Mouse (Mus musculus): ENCODE measurements around the gene Lmntd2. TPM values are rescaled to one million over a fixed set of nuclear protein-coding genes. Genes with fewer than 3 reads are reported as not detected.

The Lmntd2 gene
- total RNA-seq, 4 experiments from 2014 or later = 0.17 to 0.25 TPM; not detected in 2

- no peak for DNase-seq (ENCODE audit: low spot score in 2 of 2)
These were observed 2.2 kb upstream of the Lmntd2 start for GRCm38 (mm10) chr7:141215880-141216733.

- peak; percentile 52 to 82 for DNase-seq (ENCODE audit: low spot score in 2 of 2)
These were observed 1.4 kb upstream of the Lmntd2 start, which contains the start of gene Rassf7 for GRCm38 (mm10) chr7:141215101-141215879. Gene Rassf7 (plus strand): TSS chr7:141215860.

GRCm38 (mm10) chr7:141214310-141214709 lies 430 bp upstream of the Lmntd2 start:
- DNase-seq (ENCODE audit: low spot score in 2 of 2) = no peak

GRCm38 (mm10) chr7:141213133-141213532 lies 747 bp downstream of the Lmntd2 start:
- DNase-seq (ENCODE audit: low spot score in 2 of 2) = no peak

DNA sequence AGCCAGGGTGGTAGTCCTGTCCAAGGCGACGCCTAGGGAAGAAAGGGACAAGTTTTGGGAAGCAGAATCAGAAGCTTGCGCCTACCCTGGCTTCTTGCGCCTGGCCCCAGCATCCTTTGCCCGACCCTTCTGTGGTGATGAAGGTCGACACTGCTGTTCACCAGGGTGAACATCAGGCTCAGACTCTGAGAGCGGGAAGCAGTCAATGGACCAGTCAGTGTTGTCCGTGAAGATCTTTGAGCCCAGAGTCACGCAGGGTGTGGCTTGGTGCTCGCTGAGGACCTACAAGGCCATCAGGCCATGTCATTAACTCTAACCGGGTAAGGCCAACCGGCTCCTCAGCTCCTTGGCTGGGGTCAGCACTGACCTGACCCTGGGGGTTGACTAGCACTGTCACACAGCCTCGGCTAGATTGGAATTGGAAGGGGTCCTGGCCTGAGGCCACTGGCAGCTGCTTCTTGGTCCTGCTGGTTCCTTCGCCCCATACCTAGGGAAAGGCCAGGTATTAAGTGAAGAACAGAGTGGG lies 3.2 kb downstream of the Lmntd2 start:
- DNase-seq (ENCODE audit: low spot score in 2 of 2) = no peak

DNA sequence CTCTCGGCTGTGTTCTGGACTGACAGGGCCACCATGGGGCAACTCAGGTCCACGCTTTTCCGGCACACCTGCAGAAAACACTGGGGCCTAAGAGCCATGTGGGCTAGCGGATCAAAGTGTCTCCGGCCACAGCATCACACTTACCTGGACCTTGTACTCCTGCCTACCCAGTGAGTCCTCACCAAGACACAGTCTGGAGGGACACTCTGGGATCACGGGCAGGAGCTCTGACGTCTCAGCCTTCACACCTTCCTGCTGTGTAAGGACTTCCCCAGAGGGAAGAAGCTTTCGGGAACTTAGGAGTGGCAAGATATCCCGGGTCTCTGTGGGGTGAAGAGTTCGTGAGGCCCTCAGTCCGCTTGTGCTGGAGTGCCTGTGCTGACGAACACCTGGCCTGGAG lies 3.7 kb downstream of the Lmntd2 start:
- no peak for DNase-seq (ENCODE audit: low spot score in 2 of 2)

- DNase-seq (ENCODE audit: low spot score in 2 of 2) = no peak
These were observed 4.4 kb downstream of the Lmntd2 start for GRCm38 (mm10) chr7:141209526-141209925.

GRCm38 (mm10) chr7:141206182-141206937 lies 7.5 kb downstream of the Lmntd2 start:
- no peak for DNase-seq (ENCODE audit: low spot score in 2 of 2)

DNA sequence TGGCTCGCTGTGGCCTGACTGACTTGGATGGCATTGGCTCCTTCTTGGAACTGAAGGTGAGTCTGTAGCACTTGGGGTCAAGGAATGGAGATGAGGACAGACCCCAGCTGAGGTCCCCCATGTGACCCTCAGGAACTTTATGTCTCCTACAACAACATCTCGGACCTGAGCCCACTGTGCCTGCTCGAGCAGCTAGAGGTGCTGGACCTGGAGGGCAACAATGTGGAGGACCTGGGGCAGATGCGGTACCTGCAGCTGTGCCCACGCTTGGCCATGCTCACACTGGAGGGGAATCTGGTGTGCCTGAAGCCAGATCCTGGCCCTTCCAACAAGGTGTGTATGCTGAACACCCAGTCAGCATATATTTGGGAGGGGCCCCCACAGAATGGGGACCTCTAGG lies 8.4 kb downstream of the Lmntd2 start:
- DNase-seq (ENCODE audit: low spot score in 2 of 2) = no peak

DNA sequence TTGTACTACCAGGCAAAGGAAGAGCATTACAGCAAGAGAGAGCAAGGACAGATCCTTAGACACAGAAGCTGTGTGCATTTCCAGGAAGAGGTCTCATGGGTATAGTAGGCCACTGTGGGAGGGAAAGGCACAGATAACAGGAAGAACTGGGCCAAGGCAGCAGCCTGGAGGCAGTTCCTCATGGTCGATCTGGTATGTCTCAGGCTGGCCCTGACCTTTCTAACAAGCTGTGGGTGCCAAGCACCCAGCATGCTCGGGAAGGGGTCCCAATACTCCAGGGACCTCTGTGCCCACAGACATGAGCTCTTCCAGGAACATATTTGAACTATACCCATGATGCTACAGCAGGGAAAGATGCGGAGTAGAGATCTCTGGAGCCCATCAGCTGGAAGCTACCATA lies 9.3 kb downstream of the Lmntd2 start:
- DNase-seq (ENCODE audit: low spot score in 2 of 2) = no peak

DNA sequence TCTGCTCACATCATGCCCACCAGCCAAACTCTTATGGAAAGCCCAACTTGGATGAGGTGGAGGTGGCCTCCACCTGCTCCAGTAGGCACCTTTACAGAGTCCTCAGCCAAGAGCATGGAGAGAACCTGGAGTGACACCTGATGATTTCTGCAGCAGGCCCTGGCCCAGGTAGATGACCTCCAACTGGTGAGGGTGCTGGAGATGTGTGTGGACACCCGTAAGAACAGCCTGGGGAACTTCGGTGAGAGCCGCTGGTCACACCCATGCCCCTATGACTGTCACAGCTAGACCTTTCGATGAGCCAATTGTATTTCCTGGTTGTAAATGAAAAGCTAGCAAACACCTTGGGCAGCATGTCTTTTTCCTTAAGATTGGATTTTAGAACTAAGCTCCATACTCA lies 15.8 kb downstream of the Lmntd2 start:
- no peak for DNase-seq (ENCODE audit: low spot score in 2 of 2)

DNA sequence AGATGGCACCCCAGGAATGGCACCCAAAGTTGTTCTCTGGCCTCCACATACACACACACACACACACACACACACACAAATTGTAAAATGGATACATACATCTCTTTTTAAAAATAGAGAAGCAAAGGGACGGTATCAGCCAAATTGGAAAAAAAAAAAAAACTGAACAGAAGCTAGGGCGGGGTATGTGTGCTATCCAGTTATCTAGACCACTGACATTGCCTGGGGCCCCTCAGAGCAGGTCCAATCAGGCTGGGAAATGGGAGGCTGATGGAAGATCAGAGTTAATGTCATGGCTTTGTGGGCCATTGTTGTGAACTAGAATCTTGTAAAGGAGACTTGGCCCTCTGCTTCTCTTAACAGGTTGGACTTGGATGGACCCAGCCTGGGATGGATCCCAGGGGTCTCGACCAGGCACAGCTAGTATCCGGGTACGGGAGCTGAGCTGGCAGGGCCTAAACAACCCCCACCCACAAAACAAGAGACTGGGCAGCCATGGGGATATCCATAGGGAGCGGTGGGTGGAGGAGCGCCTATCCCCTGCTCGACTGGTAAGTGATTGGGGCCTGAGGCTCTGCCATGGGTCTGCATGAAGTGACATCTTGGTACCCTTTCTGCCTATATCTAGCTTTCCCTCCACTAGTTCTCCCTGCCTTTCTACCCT lies 17.1 kb downstream of the Lmntd2 start:
- DNase-seq (ENCODE audit: low spot score in 2 of 2) = no peak

DNA sequence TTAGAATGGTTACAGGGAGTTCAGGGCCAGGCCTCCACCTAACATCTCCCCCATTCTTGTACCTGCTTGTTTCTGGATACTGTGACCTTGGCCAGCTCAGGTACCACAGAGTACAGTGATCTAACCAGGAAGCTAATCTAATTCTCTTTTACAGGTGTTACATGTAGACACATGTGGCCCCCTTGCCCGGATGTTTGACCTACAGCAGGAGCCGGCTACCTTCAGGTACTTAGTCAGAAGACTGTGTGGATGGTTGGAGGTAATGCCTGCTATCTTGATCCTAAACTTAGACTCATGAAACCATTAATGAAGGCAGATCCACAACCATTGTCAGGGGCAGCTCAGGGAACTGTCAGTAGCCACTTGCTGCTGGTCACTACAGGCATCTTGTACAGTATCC lies 18.1 kb downstream of the Lmntd2 start:
- DNase-seq (ENCODE audit: low spot score in 2 of 2) = no peak

GRCm38 (mm10) chr7:141194830-141195229 lies 19.1 kb downstream of the Lmntd2 start:
- DNase-seq (ENCODE audit: low spot score in 2 of 2) = peak; percentile 69 to 86

- no peak for DNase-seq (ENCODE audit: low spot score in 2 of 2)
These were observed 19.5 kb downstream of the Lmntd2 start for GRCm38 (mm10) chr7:141194409-141194808.

DNA sequence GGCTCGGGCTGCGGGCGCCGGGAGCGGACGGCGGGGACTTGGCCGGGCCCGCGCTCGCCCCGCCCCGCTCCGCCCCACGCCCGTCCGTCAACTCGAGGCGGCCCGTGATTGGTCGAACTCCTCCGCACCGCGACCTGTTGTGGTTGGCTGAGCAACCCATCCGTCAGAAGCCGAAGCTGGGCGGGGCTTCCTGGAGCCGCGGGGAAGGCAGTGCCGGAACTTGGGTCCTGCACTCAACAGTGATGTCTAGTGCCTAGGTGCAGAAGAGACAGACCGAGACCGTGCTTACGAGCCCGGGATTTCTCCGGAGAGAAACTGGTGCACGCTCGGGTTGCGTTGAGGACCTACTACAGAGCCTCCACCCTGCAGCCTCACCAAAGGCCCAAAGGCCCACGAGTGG lies 19.9 kb downstream of the Lmntd2 start, which contains the start of the genes Hras and Lrrc56:
Hras (minus strand) TSS at position 58 of the 400 bp plus-strand sequence.
Lrrc56 (plus strand) TSS at position 210 of the 400 bp plus-strand sequence.
- peak; percentile 95 to 97 for DNase-seq (ENCODE audit: low spot score in 2 of 2)

DNA sequence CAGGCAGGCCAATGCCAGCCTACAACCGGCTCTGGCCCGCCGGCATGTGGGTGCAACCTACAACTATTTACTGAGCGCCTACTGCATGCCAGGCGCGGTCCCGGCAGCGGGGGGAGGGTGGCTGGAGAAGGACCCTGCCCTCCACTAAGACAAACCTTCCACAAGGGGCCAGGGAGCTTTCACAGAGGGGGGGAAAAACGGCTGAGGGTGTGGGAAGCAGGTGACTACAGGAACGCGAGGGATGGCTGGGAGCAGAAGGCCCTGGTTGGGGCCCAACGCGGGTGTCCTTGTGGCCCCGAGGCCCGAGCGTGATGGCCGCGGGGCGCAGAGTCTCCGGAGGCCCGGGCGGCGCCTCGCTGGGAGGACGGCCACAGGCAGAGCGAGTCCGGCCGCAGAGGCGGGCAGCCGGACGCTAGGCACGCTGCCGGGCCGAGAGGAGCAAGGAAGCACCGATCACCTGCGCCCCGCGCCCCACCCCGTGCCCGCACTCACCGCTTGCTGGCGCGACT lies 20.5 kb downstream of the Lmntd2 start:
- peak in 1 of 2 experiments; percentile 37 for DNase-seq (ENCODE audit: low spot score in 2 of 2)

DNA sequence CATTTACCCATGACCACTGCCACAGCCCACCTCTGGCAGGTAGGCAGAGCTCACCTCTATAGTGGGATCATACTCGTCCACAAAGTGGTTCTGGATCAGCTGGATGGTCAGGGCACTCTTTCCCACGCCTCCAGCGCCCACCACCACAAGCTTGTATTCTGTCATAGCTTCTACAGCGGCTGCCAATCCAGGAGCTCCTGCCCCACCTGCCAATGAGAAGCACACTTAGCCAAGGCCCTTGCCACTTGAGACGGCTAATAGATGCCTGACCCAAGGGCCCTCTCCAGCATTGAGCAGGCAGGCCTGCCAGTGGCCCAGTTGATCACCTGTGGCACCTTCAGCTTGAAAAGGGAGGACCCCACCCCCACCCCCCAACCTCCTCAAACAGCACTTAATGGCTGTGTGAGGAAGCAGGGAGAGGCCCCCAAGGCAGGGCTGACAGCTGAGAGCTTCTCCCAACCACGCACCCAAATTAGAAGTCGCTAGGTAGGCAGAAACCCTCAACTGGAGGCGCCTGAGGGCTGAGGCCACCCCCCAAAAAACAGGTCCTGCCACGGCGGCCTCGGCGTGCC lies 21.0 kb downstream of the Lmntd2 start:
- DNase-seq (ENCODE audit: low spot score in 2 of 2) = no peak

DNA sequence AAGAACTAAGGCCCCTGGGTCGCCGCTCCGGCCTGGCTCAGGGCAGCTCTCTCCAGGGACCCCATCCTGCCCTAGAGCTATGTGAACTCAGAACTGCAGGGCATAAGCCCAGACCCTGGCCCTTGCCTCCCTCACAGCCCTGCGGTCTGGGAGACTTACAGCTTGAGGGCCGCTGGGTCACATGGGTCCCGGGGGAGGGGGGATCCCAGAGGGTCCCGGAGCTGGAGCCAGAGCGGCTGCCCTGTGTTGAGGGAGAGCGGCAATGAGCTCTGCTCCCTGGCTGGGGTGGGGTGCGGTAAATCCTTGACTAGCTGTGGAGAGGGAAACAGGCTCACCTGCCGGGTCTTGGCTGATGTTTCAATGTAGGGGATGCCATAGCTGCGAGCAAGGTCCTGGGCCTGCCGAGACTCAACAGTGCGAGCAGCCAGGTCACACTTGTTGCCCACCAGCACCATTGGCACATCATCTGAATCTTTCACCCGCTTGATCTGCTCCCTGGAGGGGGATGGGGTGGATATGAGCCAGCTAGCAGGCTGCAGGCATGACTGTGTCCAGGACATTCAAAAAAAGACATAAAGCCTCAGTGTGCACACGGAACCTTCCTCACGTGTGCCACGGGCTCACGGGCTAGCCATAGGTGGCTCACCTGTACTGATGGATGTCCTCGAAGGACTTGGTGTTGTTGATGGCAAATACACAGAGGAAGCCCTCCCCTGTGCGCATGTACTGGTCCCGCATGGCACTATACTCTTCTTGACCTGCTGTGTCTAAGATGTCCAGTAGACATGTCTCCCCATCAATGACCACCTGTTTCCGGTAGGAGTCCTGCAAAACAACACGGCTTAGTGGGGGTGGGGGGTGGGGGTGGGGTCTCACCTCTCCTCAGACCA lies 21.8 kb downstream of the Lmntd2 start:
- DNase-seq (ENCODE audit: low spot score in 2 of 2) = no peak
